Mouse (Mus musculus): ENCODE measurements around the gene Zbtb44. TPM values are rescaled to one million over a fixed set of nuclear protein-coding genes. Genes with fewer than 3 reads are reported as not detected.

Zbtb44 gene
- total RNA-seq (2014; rRNA removed): 20.2 and 22.1 TPM in 2 replicates
- 3.2 and 5.3 TPM in 2 replicates for polyA plus RNA-seq (2015; fragmentation: Nextera tagmentation; extraction: Ambion mirVana)

DNA sequence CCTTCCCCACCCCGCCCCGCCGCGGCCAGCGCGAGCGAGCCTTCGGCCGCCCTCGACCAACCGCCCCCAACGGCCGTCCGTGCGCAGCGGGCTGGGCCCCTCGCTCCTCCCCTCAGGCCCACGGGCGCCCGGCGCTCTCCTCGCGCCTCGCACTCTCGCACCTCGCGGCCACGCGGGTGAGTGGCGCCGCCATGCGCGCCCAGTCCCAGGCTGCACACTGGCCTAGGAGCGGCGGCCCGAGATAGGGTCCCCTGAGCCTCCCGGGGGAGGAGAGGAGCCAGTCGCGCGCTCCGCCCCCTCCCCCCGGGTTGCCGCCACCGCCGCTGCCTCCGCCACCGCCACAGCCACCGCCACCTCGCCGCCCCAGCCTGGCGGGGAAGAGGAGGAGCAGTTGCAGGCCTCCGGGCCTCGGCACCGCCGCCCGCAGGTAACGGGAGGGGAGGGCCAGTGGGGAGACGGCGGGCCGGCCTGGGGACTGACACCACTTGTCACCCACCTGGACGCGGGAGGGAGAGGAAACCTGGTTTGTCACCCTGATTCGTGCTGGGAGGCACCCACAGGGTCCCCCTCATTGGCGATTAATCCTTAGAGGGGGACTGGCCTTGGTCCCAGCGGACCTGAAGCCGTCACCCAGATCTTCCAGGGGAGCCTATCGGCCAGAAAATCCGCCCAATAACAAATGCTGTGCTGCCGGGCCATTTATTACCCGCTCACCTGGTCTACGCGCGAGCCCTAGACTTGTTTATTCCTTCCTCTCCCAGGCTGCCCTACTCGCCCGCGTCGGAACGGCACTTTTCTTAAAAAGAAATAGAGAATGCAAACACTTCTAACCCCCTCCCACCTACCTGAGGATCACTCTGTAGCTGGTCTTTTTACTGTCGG, at the start of gene Zbtb44:
Gene Zbtb44, plus strand, starts transcription at position 113 of the 882 bp plus-strand sequence.
- ATAC-seq (peak; percentile 87), DNase-seq (no peak)
- Histone ChIP-seq H3K36me3 (ENCODE audit: insufficient read depth) (peaks cover 3% of the 10 kb centered on the region; the same call in 1 of the 2 replicates), H3K4me3 (ENCODE audit: low read depth, low read length) (peak within 1 kb of the TSS; percentile 91), H3K27me3 (ENCODE audit: insufficient read depth, low read length) (no peaks in the 10 kb centered on the region), H3K9ac (peak within 1 kb of the TSS; percentile 95), H3K4me1 (ENCODE audit: insufficient read depth) (no peaks in the 10 kb centered on the region), H3K27ac (ENCODE audit: low read depth, low read length) (peak within 1 kb of the TSS; percentile 95), H3K9me3 (ENCODE audit: low read length) (no peaks in the 10 kb centered on the region), H3K4me2 (ENCODE audit: low read depth) (peak within 1 kb of the TSS; percentile 81)
- peak; percentile 13 for TF ChIP-seq CTCF (IDR thresholded peaks at IDR 0.05; ENCODE audit: low read depth)
- under 1% methylated on average over 68 of the region's 79 CpGs for WGBS

DNA sequence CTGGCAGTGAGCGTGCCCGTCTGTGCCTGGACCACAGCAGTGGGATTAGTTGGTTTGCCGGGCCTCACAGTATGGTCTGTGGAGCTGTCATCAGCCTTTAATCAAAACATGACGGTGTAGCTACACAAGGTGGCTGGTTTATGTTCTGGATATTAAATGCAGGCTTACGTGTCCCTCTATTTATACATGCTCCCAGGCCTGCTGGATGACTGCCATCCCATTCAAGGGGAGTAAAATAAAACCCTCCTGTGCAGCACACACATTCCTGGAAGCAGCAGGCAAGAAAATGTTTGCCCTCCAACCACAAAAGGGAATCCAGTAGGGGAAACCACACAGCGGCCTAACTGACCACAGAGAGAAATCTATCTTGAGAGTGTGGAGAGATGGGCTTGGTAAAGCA, 44.7 kb upstream of the Zbtb44 start:
- H3K27ac ChIP-seq (ENCODE audit: low read depth, low read length): no peak overlapping the region
- H3K27me3 ChIP-seq (ENCODE audit: insufficient read depth, low read length): no peaks in the 10 kb centered on the region
- TF ChIP-seq CTCF (IDR thresholded peaks at IDR 0.05; ENCODE audit: low read depth): no peak
- no peaks in the 10 kb centered on the region for H3K4me1 ChIP-seq (ENCODE audit: insufficient read depth)
- no peaks in the 10 kb centered on the region for H3K36me3 ChIP-seq (ENCODE audit: insufficient read depth)
- H3K9ac ChIP-seq: no peak overlapping the region
- 54% methylated on average over 6 of the region's 6 CpGs for WGBS
- no peak overlapping the region for H3K4me3 ChIP-seq (ENCODE audit: low read depth, low read length)
- ATAC-seq (no peak), DNase-seq (no peak)
- H3K9me3 ChIP-seq (ENCODE audit: low read length): no peaks in the 10 kb centered on the region
- H3K4me2 ChIP-seq (ENCODE audit: low read depth): no peak overlapping the region

DNA sequence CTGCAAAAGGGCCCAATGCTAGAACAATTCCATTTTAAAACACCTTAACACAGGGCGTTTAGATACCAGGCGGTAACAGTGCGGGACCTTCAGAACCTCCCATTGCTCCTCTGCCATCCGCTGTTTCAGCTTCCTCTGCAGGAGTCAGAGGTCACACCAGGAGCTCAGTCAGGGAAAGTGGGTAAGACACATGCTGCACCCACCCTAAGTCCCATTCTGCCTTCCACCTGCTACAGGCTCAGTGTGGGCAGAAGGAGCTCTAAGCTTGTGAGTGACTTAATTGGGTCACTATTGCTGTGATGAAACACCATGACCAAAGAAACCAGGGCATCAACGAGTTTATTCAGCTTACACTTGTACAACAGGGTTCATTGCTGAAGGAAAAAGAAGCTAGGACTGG, 37.3 kb upstream of the Zbtb44 start:
- DNase-seq (no peak), ATAC-seq (no peak)
- 85% methylated on average over 5 of the region's 5 CpGs for WGBS
- H3K36me3 ChIP-seq (ENCODE audit: insufficient read depth): no peaks in the 10 kb centered on the region
- H3K4me2 ChIP-seq (ENCODE audit: low read depth): no peak overlapping the region
- no peak overlapping the region for H3K27ac ChIP-seq (ENCODE audit: low read depth, low read length)
- H3K4me3 ChIP-seq (ENCODE audit: low read depth, low read length): no peak overlapping the region
- H3K4me1 ChIP-seq (ENCODE audit: insufficient read depth): no peaks in the 10 kb centered on the region
- TF ChIP-seq CTCF (IDR thresholded peaks at IDR 0.05; ENCODE audit: low read depth): no peak
- no peaks in the 10 kb centered on the region for H3K9me3 ChIP-seq (ENCODE audit: low read length)
- H3K27me3 ChIP-seq (ENCODE audit: insufficient read depth, low read length): no peaks in the 10 kb centered on the region
- no peak overlapping the region for H3K9ac ChIP-seq

DNA sequence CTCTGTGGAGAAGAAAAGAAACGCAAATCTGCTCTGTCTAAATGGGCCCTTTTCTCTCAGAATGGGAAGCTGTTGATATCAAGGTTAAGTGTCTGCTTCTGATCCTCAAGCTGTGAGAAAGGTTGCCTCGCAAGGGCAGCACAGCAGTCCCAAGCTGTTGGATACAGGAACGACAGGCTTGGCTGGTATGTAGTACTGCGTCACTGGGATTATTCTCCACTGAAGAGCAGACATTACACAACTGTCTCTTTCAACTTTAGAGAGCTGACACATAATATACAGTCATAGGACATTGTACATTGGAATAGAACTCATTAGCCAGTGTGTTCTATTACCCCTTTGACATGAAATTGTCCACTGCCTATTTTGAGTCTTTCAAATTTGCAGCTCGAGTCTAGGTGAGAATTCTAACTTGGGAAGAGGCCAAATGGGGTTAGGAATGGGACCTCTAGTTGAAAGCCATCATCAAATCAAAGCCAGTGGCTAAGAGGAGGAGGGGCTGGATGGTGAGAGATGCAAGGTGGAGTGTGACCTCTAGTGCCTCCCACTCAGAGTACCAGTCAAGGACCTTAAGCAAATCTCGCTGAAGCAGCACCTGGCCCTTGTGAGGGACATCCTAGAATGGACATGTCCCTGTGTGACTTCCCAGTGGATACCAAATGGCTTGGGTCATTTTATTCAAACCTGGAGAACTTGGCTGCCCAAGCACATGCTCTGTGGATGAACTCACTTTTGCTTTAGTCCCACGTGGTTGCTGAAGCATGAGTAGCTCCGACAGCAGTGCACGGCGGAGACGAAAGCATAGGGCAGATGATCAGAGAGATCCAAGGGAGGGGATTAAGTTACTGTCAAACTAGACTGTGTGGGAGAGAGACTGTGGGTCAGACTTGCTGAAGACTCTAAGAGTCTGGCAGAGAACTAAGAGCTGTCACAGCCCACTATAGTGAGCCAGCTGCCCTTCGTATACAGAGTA, 33.6 kb upstream of the Zbtb44 start:
- WGBS: 84% methylated on average over 12 of the region's 12 CpGs
- TF ChIP-seq CTCF (IDR thresholded peaks at IDR 0.05; ENCODE audit: low read depth): no peak
- H3K9ac ChIP-seq: no peak overlapping the region
- H3K4me3 ChIP-seq (ENCODE audit: low read depth, low read length): no peak overlapping the region
- no peaks in the 10 kb centered on the region for H3K9me3 ChIP-seq (ENCODE audit: low read length)
- H3K4me1 ChIP-seq (ENCODE audit: insufficient read depth): no peaks in the 10 kb centered on the region
- H3K27me3 ChIP-seq (ENCODE audit: insufficient read depth, low read length): no peaks in the 10 kb centered on the region
- no peak overlapping the region for H3K27ac ChIP-seq (ENCODE audit: low read depth, low read length)
- DNase-seq: no peak
- no peaks in the 10 kb centered on the region for H3K36me3 ChIP-seq (ENCODE audit: insufficient read depth)
- no peak overlapping the region for H3K4me2 ChIP-seq (ENCODE audit: low read depth)
- ATAC-seq: no peak

DNA sequence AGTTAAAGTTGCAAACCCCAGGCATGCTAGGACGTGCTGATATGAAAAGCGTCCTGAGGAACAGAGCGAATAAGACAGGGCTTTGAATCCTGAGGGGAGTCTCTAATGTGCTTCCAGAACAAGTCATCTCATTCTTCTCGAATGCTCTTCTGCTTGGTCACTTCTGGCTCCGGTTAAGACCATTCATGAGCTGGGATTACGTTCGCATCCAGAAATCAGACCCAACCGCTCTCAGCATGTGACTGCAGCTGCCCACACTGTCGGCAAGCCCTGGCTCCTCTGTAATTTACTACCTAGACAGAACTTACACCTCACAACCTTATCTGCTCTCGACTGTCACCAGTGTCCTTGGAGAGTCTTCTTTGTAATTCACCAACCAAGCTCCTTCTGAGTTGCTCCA, 29.8 kb upstream of the Zbtb44 start:
- ATAC-seq (no peak), DNase-seq (no peak)
- H3K9ac ChIP-seq: no peak overlapping the region
- no peaks in the 10 kb centered on the region for H3K27me3 ChIP-seq (ENCODE audit: insufficient read depth, low read length)
- no peaks in the 10 kb centered on the region for H3K4me1 ChIP-seq (ENCODE audit: insufficient read depth)
- TF ChIP-seq CTCF (IDR thresholded peaks at IDR 0.05; ENCODE audit: low read depth): no peak
- H3K4me3 ChIP-seq (ENCODE audit: low read depth, low read length): no peak overlapping the region
- no peak overlapping the region for H3K27ac ChIP-seq (ENCODE audit: low read depth, low read length)
- H3K4me2 ChIP-seq (ENCODE audit: low read depth): no peak overlapping the region
- WGBS: 82% methylated on average over 10 of the region's 10 CpGs
- H3K9me3 ChIP-seq (ENCODE audit: low read length): no peaks in the 10 kb centered on the region
- H3K36me3 ChIP-seq (ENCODE audit: insufficient read depth): no peaks in the 10 kb centered on the region

DNA sequence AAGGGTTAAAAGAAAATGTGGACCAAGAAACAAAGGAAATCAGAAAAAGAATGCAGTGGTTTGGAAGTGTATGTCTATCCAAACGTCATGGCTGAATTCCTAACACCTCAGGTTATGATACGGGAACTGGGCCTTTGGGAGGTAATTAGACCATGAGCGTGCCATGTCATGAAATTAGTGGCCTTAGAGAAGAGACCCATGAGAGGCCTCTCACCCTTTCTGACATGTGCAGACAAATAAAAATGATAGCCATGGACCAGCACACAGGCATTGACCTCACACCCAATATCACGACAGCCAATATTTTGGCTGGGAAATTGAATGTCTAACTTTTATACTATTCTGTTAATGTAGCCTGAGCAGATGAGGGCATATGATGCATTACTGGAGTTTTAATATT, 27.9 kb upstream of the Zbtb44 start:
- Histone ChIP-seq H3K9me3 (ENCODE audit: low read length) (no peaks in the 10 kb centered on the region), H3K4me3 (ENCODE audit: low read depth, low read length) (no peak overlapping the region), H3K27me3 (ENCODE audit: insufficient read depth, low read length) (no peaks in the 10 kb centered on the region), H3K9ac (no peak overlapping the region), H3K36me3 (ENCODE audit: insufficient read depth) (no peaks in the 10 kb centered on the region), H3K27ac (ENCODE audit: low read depth, low read length) (no peak overlapping the region), H3K4me1 (ENCODE audit: insufficient read depth) (no peaks in the 10 kb centered on the region), H3K4me2 (ENCODE audit: low read depth) (no peak overlapping the region)
- no peak for TF ChIP-seq CTCF (IDR thresholded peaks at IDR 0.05; ENCODE audit: low read depth)
- 84% methylated on average over 4 of the region's 4 CpGs for WGBS
- no peak for ATAC-seq
- DNase-seq: no peak

All from forebrain, postnatal 0 days (tissue).